Mouse (Mus musculus): Measurements from ENCODE around the gene Lemd1. TPM values are rescaled to one million over a fixed set of nuclear protein-coding genes. Genes with fewer than 3 reads are reported as not detected.

Lemd1 gene
- polyA plus RNA-seq (2011; ENCODE audit: insufficient read depth, insufficient read length, low replicate concordance, missing spikeins) = not detected in 2 replicates

- TF ChIP-seq CTCF (IDR thresholded peaks at IDR 0.05; ENCODE audit: control insufficient read depth, insufficient read depth, low read length) (no peak), POLR2A (IDR thresholded peaks at IDR 0.05; ENCODE audit: borderline replicate concordance, control insufficient read depth, low read depth, low read length) (no peak)
- H3K4me1 ChIP-seq (ENCODE audit: control insufficient read depth, insufficient read depth, low read length) = no peaks in the 10 kb centered on the region
- 4% methylated on average over 34 of the region's 34 CpGs for WGBS
- no peak within 1 kb of the TSS; the same call in 1 of the 2 replicates for H3K27ac ChIP-seq (ENCODE audit: control insufficient read depth, insufficient read depth, low read depth, low read length, poor library complexity)
- no peak within 1 kb of the TSS for H3K4me3 ChIP-seq (replicated peaks; ENCODE audit: control insufficient read depth, low read depth, low read length)
Observed at GRCm38 (mm10) chr1:132191093-132191785, at the start of gene Lemd1, which contains the start of gene AC124108.1. Lemd1 (plus strand) TSS chr1:132191431. AC124108.1 (plus strand) TSS chr1:132191457.

- TF ChIP-seq CTCF (IDR thresholded peaks at IDR 0.05; ENCODE audit: control insufficient read depth, insufficient read depth, low read length) (no peak), POLR2A (IDR thresholded peaks at IDR 0.05; ENCODE audit: borderline replicate concordance, control insufficient read depth, low read depth, low read length) (no peak)
- Histone ChIP-seq H3K4me1 (ENCODE audit: control insufficient read depth, insufficient read depth, low read length) (no peaks in the 10 kb centered on the region; the same call in none of the 2 replicates), H3K27ac (ENCODE audit: control insufficient read depth, insufficient read depth, low read depth, low read length, poor library complexity) (no peak overlapping the region), H3K4me3 (replicated peaks; ENCODE audit: control insufficient read depth, low read depth, low read length) (no peak overlapping the region)
- 82% methylated on average over 13 of the region's 13 CpGs for WGBS
Observed at GRCm38 (mm10) chr1:132141753-132142152, 49.5 kb upstream of the Lemd1 start.

GRCm38 (mm10) chr1:132143079-132143478 is 48.2 kb upstream of the Lemd1 start:
- no peaks in the 10 kb centered on the region; the same call in none of the 2 replicates for H3K4me1 ChIP-seq (ENCODE audit: control insufficient read depth, insufficient read depth, low read length)
- 3% methylated on average over 5 of the region's 5 CpGs for WGBS
- TF ChIP-seq POLR2A (IDR thresholded peaks at IDR 0.05; ENCODE audit: borderline replicate concordance, control insufficient read depth, low read depth, low read length) = no peak
- TF ChIP-seq CTCF (IDR thresholded peaks at IDR 0.05; ENCODE audit: control insufficient read depth, insufficient read depth, low read length) = no peak
- no peak overlapping the region for H3K4me3 ChIP-seq (replicated peaks; ENCODE audit: control insufficient read depth, low read depth, low read length)
- H3K27ac ChIP-seq (ENCODE audit: control insufficient read depth, insufficient read depth, low read depth, low read length, poor library complexity) = no peak overlapping the region

GRCm38 (mm10) chr1:132143730-132144129 is 47.5 kb upstream of the Lemd1 start:
- TF ChIP-seq POLR2A (IDR thresholded peaks at IDR 0.05; ENCODE audit: borderline replicate concordance, control insufficient read depth, low read depth, low read length) (no peak), CTCF (IDR thresholded peaks at IDR 0.05; ENCODE audit: control insufficient read depth, insufficient read depth, low read length) (no peak)
- H3K4me3 ChIP-seq (replicated peaks; ENCODE audit: control insufficient read depth, low read depth, low read length) = no peak overlapping the region
- no peak overlapping the region for H3K27ac ChIP-seq (ENCODE audit: control insufficient read depth, insufficient read depth, low read depth, low read length, poor library complexity)
- WGBS = 88% methylated on average over 4 of the region's 4 CpGs
- H3K4me1 ChIP-seq (ENCODE audit: control insufficient read depth, insufficient read depth, low read length) = no peaks in the 10 kb centered on the region; the same call in none of the 2 replicates

- no peaks in the 10 kb centered on the region; the same call in none of the 2 replicates for H3K4me1 ChIP-seq (ENCODE audit: control insufficient read depth, insufficient read depth, low read length)
- no peak overlapping the region for H3K27ac ChIP-seq (ENCODE audit: control insufficient read depth, insufficient read depth, low read depth, low read length, poor library complexity)
- TF ChIP-seq CTCF (IDR thresholded peaks at IDR 0.05; ENCODE audit: control insufficient read depth, insufficient read depth, low read length) (no peak), POLR2A (IDR thresholded peaks at IDR 0.05; ENCODE audit: borderline replicate concordance, control insufficient read depth, low read depth, low read length) (no peak)
- WGBS = 83% methylated on average over 2 of the region's 2 CpGs
- H3K4me3 ChIP-seq (replicated peaks; ENCODE audit: control insufficient read depth, low read depth, low read length) = no peak overlapping the region
Observed at GRCm38 (mm10) chr1:132144223-132144622, 47.0 kb upstream of the Lemd1 start.

GRCm38 (mm10) chr1:132144837-132145236 is 46.4 kb upstream of the Lemd1 start:
- H3K4me1 ChIP-seq (ENCODE audit: control insufficient read depth, insufficient read depth, low read length) = no peaks in the 10 kb centered on the region; the same call in none of the 2 replicates
- no peak overlapping the region for H3K27ac ChIP-seq (ENCODE audit: control insufficient read depth, insufficient read depth, low read depth, low read length, poor library complexity)
- H3K4me3 ChIP-seq (replicated peaks; ENCODE audit: control insufficient read depth, low read depth, low read length) = no peak overlapping the region
- 74% methylated on average over 3 of the region's 3 CpGs for WGBS
- TF ChIP-seq POLR2A (IDR thresholded peaks at IDR 0.05; ENCODE audit: borderline replicate concordance, control insufficient read depth, low read depth, low read length) (no peak), CTCF (IDR thresholded peaks at IDR 0.05; ENCODE audit: control insufficient read depth, insufficient read depth, low read length) (no peak)

GRCm38 (mm10) chr1:132145973-132146685 is 45.1 kb upstream of the Lemd1 start:
- TF ChIP-seq CTCF (IDR thresholded peaks at IDR 0.05; ENCODE audit: control insufficient read depth, insufficient read depth, low read length) (no peak), POLR2A (IDR thresholded peaks at IDR 0.05; ENCODE audit: borderline replicate concordance, control insufficient read depth, low read depth, low read length) (no peak)
- no peak overlapping the region for H3K27ac ChIP-seq (ENCODE audit: control insufficient read depth, insufficient read depth, low read depth, low read length, poor library complexity)
- WGBS = 55% methylated on average over 8 of the region's 8 CpGs
- H3K4me1 ChIP-seq (ENCODE audit: control insufficient read depth, insufficient read depth, low read length) = no peaks in the 10 kb centered on the region; the same call in none of the 2 replicates
- H3K4me3 ChIP-seq (replicated peaks; ENCODE audit: control insufficient read depth, low read depth, low read length) = no peak overlapping the region

- no peak for TF ChIP-seq POLR2A (IDR thresholded peaks at IDR 0.05; ENCODE audit: borderline replicate concordance, control insufficient read depth, low read depth, low read length)
- no peak for TF ChIP-seq CTCF (IDR thresholded peaks at IDR 0.05; ENCODE audit: control insufficient read depth, insufficient read depth, low read length)
- Histone ChIP-seq H3K4me3 (replicated peaks; ENCODE audit: control insufficient read depth, low read depth, low read length) (no peak overlapping the region), H3K27ac (ENCODE audit: control insufficient read depth, insufficient read depth, low read depth, low read length, poor library complexity) (no peak overlapping the region), H3K4me1 (ENCODE audit: control insufficient read depth, insufficient read depth, low read length) (no peaks in the 10 kb centered on the region)
- WGBS = 0% methylated on average over 2 of the region's 2 CpGs
Observed at GRCm38 (mm10) chr1:132149410-132149809, 41.8 kb upstream of the Lemd1 start.
